Mouse (Mus musculus) urinary bladder, adult 18-20 months (tissue): ENCODE measurements around the gene Pdxk.
"Not testable (repeated sequence)": the region's sequence is repeated elsewhere in the genome, so short reads cannot be mapped to it uniquely, and the experiment has no call there.

ENCODE experiments used
- DNase-seq, 2 experiments: peaks; one replicate each; pipeline ENCODE4 v3.0.0; 2022; ENCODE audit warnings: low spot score in 2 of 2, mixed read lengths in 2 of 2

The Pdxk gene

DNA sequence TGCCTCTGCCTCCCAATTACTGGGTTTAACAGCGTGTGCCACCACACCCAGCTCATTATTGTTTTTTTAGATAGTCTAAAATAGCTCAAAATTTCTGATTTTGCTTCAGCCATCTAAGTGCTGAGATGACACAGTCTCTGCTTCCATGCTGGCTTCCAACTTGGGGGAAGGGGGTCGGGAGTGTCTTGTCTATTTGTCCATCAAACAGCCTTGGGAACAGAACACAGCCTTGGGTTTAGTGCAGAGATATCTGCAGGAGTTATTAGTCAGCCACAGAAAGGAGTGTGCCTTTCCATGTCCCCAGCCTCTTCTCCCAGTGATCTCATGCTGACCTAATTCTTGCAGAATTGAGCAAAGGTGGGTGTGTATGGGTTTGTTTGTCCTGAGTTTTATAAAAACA is 46.0 kb downstream of the Pdxk start:
- no peak for DNase-seq

GRCm38 (mm10) chr10:78417888-78418287 is 46.9 kb downstream of the Pdxk start:
- DNase-seq, result no peak

DNA sequence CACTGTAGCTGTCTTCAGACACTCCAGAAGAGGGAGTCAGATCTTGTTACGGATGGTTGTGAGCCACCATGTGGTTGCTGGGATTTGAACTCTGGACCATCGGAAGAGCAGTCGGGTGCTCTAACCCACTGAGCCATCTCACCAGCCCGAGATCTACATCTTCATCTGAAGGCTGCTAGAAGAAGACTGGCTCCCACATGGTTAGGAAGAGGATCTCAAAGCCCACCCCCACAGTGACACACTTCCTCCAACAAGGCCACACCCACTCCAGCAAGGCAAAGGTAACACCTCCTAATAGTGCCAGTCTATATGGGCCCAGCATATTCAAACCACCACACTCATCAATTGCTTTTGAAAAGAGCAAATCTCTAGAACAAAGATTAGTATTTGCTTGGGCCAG is 49.8 kb downstream of the Pdxk start:
- not testable (repeated sequence) for DNase-seq

DNA sequence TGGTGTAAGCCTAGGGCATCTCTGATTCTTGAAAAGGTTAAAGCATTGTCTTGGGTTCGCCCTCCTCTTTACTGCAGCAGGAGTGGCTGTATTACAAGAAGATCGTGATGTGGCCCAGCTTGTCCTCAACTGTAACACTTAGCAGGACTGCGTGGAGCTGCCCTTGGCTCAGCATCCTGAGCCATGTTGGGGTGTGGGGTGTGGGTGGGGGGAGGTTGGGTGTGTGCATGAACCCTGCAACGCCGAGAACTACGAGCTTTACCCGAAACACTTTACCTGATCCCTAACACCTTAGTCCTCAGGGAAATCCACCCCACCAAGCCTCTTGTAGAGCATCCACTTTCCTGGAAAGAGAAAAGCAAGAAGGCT is 51.6 kb downstream of the Pdxk start:
- no peak for DNase-seq

DNA sequence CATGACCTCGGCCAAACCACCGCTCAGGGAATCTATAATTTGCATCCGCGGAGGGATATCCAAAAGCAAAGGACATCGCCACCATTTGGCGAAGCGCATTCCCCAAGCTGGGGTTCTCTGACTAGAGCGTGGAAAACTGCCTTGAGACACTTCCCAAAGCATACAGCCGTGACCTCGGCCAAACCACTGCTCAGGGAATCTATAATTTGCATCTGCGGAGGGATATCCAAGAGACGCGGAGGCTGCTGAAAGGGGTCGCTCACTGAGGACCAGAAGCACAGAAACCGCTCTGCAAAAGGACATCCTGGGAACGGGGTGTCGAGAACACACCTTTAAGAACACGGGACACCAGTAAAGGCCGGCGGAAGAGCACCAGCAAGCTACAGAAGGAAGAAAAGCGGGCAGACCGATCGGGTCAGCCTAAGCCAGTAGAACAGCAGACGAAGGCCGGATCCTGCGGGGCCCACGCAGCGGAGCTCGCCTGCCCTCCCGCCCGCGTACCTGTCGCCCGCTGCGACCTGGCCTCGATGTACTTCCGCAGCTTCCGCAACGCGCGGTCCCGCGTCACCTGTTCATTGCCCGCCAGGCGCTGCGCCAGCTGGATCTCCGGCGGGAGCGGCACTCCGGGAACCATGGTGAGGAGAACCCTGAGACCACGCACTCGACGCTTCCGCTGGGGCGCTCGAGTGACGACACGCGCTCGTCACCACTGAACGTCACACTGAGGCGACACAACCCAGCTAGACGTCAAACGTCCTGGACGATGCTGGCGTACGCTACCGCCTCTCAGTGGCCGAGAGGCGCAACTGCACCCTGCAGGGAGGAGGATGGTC is 52.2 kb downstream of the Pdxk start, which contains the start of gene Rrp1:
Gene Rrp1 (minus strand): TSS at position 725 of the 833 bp plus-strand sequence.
- DNase-seq, result peak; percentile 89 to 93

DNA sequence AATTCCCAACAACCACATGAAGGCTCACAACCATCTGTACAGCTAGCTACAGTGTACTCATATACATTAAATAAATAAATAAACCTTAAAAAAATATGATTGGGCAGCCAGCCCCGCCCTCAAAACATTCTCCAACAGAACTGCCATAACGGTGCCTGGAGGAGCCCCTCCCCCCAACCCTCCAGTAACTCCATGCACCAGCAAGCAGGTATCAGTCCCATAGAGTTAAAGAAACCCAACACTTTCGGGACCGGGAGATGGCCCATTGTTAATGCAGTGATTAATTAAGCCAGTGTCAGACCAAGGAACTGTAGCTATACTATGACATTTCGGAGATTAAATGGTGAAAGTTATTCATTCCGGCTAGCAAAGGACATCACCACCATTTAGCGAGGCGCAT is 52.9 kb downstream of the Pdxk start:
- DNase-seq, result no peak

DNA sequence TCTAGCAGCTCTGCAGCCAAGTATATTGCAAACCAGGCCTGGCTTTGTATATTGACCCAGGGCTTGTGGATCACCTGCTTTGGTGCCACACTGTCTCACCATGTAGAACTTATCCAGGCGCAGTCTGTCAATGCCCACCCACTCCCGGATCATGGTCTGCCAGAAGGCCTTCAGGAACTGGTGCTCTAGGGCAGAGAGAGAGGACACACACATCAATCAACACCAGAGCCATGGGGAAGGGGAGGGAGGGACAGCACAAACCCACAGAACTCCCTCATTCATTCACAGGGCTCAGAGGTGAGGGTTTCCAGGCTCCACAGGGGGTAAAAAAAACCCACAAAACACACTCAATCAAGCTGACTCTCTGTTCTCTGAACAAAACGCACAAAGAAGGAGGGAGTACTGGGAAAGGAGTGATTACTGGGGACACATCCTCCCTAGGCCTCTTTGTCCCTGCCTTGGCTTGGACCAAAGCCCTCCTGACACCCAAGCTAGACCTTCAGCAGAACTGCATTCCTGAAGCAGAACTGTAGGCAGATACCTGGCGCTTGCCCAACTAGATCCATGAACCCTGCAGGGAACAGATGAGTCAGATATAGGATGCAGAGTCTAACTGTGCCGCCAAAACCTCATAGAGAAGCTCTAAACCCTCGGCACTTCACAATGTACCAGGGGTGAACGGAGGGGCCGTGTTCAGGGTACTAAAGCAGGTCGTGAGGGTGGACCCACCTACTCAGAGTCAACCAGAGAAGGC is 55.6 kb downstream of the Pdxk start:
- DNase-seq, result no peak

DNA sequence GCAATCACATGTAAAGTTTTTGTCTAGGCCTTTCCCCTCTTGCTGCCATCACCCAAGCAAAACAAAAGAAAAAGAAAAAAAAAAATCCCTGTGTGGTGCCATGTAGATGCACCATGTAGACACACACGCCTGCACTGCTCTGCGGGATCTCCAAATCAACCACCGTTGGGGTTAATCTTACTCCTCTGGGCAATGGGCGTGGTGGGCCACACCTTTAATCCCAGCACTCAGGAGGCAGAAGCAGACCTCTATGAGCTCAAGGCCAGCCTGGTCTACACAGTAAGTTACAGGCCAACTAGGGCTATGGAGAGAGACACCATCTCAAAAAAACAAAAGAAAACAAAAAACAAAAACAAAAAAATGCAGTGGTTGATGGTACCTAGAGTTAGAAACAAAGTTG is 57.6 kb downstream of the Pdxk start:
- DNase-seq, result no peak

GRCm38 (mm10) chr10:78406152-78406551 is 58.6 kb downstream of the Pdxk start:
- no peak for DNase-seq

GRCm38 (mm10) chr10:78402301-78402922 is 62.4 kb downstream of the Pdxk start:
- no peak for DNase-seq

- no peak for DNase-seq
Observed at GRCm38 (mm10) chr10:78401127-78401526, 63.6 kb downstream of the Pdxk start.

GRCm38 (mm10) chr10:78399090-78399657 is 65.6 kb downstream of the Pdxk start:
- DNase-seq, result no peak

- no peak for DNase-seq
Observed at GRCm38 (mm10) chr10:78396625-78396885, 68.2 kb downstream of the Pdxk start.

DNA sequence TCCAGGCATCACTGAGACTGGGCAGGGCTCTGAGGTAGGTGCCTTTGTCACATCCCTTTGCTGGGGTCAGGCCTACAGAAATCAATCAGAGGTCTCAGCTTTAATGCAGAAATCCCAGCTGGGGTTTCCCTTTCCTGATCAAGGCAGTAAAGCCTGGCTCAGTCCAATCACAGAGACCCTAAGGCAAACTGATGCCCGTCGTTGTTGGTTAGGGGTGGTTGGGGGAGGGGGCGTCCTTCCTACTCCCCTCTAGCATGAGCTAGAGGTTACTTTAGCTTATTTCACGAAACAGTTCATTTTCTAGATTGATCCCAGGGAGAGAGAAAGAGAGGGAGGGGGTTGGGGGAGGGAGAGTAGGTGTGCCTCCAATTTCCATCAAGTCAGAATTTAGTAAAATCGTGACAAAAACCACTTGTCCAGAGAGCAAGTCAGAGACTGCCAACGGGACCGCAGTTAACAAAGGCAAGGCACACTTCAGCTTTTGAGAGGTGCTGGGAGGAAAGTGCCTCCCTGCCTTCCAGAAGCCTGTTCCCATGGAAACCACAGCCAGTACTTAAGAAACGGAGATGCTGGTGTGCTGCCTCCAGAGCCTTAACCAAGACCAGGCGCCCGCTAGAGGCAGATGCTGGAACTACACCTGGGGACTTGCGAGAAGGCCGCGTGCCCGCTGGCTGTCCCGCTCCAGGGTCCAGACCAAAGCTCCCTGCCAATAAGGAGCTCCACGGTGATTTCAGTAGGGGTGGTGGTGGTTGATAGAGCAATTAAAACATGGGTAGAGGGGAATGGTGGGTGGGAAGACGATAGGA is 68.8 kb downstream of the Pdxk start:
- DNase-seq, result peak; percentile 78 to 92

DNA sequence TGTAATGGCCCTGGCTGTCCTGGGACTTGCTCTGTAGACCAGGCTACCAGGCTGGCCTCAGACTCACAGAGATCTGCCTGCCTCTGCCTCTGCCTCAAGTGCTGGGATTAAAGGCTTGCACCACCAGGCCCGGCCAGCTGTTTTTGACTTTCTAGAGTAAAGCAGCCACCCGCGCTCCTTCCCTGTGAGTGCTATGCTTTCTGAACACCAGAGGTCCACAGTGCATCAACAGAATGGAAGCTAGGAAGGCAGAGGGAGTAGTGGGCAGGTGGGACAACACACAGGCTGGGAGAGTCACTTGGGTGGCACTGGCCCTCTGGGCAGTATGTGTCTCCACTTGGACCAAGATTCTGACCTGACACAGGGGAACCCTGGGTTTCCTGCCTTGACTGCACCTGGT is 69.4 kb downstream of the Pdxk start:
- DNase-seq, result no peak

- peak; percentile 58 to 60 for DNase-seq
Observed at GRCm38 (mm10) chr10:78392072-78392471, 72.7 kb downstream of the Pdxk start.

GRCm38 (mm10) chr10:78390982-78391470 is 73.7 kb downstream of the Pdxk start:
- DNase-seq, result no peak

- DNase-seq, result no peak
Observed at GRCm38 (mm10) chr10:78388216-78388980, 76.4 kb downstream of the Pdxk start.
